ENCODE assay signal across 25 mouse cellular contexts in the genomic region with DNA sequence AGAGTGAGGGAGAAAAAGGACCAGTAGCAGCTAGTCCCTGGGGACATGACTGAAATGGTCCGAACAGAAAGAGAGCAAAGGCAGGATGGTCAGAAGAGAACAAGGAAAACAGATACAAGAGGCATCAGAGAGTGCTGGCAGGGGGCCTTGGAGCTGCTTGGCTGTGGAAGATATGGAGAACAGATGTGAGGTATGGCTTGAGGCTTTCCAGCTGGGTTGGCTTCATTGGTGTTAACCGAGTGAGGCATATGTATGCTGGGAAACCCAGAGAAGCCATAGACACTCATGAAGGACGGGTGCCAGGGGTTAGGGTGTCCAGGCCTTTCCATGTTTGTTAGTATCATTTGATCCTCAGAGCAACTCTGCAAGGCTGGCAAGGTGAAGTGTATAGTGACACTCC.
A peak's percentile ranks its signal among the peaks of the same experiment; 100 is the strongest.
DNase-seq lines count a peak whose midpoint lies in the region; ATAC-seq and TF ChIP-seq lines count a peak whose summit lies in the region.
"Had no signal": no experiment of that assay in that cellular context is flagged by ENCODE, and none has a peak within 500 bp of the region (broad histone marks: within the 10 kb centered on the region; RNA-seq: fewer than 3 reads in every experiment).

No protein-coding gene starts in this region.

- H3K4me2 ChIP-seq in embryonic facial prominence, embryonic 14.5 days (ENCODE audit: low read depth, low read length) = no peak overlapping the region
- H3K4me2 ChIP-seq in hindbrain, embryonic 14.5 days (replicated peaks) = no peak overlapping the region
- H3K4me2 ChIP-seq in hindbrain, embryonic 11.5 days (replicated peaks; ENCODE audit: low read depth, low read length) = no peak overlapping the region
- no peak overlapping the region for H3K4me2 ChIP-seq in lung, embryonic 14.5 days
- H3K4me2 ChIP-seq: embryonic facial prominence, embryonic 12.5 days; forebrain, embryonic 12.5 days; heart, embryonic 11.5 days; heart, embryonic 15.5 days had no signal

- H3K9ac ChIP-seq in embryonic facial prominence, embryonic 14.5 days (ENCODE audit: low read depth, low read length) = no peak overlapping the region
- H3K9ac ChIP-seq in hindbrain, embryonic 14.5 days = no peak overlapping the region
- H3K9ac ChIP-seq in hindbrain, embryonic 11.5 days (ENCODE audit: low read depth, low read length) = no peak overlapping the region
- H3K9ac ChIP-seq in lung, embryonic 14.5 days = no peak overlapping the region
- H3K9ac ChIP-seq: embryonic facial prominence, embryonic 12.5 days; forebrain, embryonic 12.5 days; heart, embryonic 15.5 days had no signal

- H3K27me3 ChIP-seq in embryonic facial prominence, embryonic 14.5 days (replicated peaks; ENCODE audit: control insufficient read depth, insufficient read depth, low read length) = no peaks in the 10 kb centered on the region
- no peaks in the 10 kb centered on the region for H3K27me3 ChIP-seq in embryonic facial prominence, embryonic 10.5 days (replicated peaks; ENCODE audit: low read depth, poor library complexity, severe bottlenecking)
- no peaks in the 10 kb centered on the region for H3K27me3 ChIP-seq in hindbrain, embryonic 14.5 days (ENCODE audit: control insufficient read depth, insufficient read depth, low read length)
- H3K27me3 ChIP-seq in hindbrain, embryonic 11.5 days (ENCODE audit: control insufficient read depth, insufficient read depth, low read length) = no peaks in the 10 kb centered on the region
- no peaks in the 10 kb centered on the region for H3K27me3 ChIP-seq in lung, embryonic 14.5 days (ENCODE audit: insufficient read depth, low read length)
- H3K27me3 ChIP-seq: embryonic facial prominence, embryonic 12.5 days; forebrain, embryonic 12.5 days; heart, embryonic 15.5 days had no signal

- WGBS in embryonic facial prominence, embryonic 14.5 days = 66% methylated on average over 3 of the region's 3 CpGs
- WGBS in embryonic facial prominence, embryonic 10.5 days = 81% methylated on average over 3 of the region's 3 CpGs
- WGBS in hindbrain, embryonic 14.5 days = 77% methylated on average over 3 of the region's 3 CpGs
- WGBS in hindbrain, embryonic 11.5 days = 79% methylated on average over 3 of the region's 3 CpGs
- WGBS in lung, embryonic 14.5 days = 60% methylated on average over 3 of the region's 3 CpGs

- H3K9me3 ChIP-seq in embryonic facial prominence, embryonic 14.5 days (ENCODE audit: control insufficient read depth, low read length) = no peaks in the 10 kb centered on the region
- H3K9me3 ChIP-seq in embryonic facial prominence, embryonic 10.5 days = no peaks in the 10 kb centered on the region
- H3K9me3 ChIP-seq in hindbrain, embryonic 14.5 days (ENCODE audit: control insufficient read depth, low read length) = no peaks in the 10 kb centered on the region
- no peaks in the 10 kb centered on the region for H3K9me3 ChIP-seq in hindbrain, embryonic 11.5 days (ENCODE audit: control insufficient read depth, low read length)
- no peaks in the 10 kb centered on the region for H3K9me3 ChIP-seq in lung, embryonic 14.5 days (ENCODE audit: low read depth, low read length)
- H3K9me3 ChIP-seq: embryonic facial prominence, embryonic 12.5 days; forebrain, embryonic 12.5 days; heart, embryonic 15.5 days; hindbrain, embryonic 10.5 days had no signal

- no peak overlapping the region for H3K27ac ChIP-seq in embryonic facial prominence, embryonic 14.5 days (replicated peaks; ENCODE audit: low read depth, low read length)
- no peak overlapping the region for H3K27ac ChIP-seq in embryonic facial prominence, embryonic 10.5 days (replicated peaks)
- no peak overlapping the region for H3K27ac ChIP-seq in hindbrain, embryonic 14.5 days
- H3K27ac ChIP-seq in hindbrain, embryonic 11.5 days (ENCODE audit: low read depth, low read length) = no peak overlapping the region
- H3K27ac ChIP-seq in lung, embryonic 14.5 days (ENCODE audit: low read depth) = no peak overlapping the region
- H3K27ac ChIP-seq: embryonic facial prominence, embryonic 12.5 days; forebrain, embryonic 12.5 days; heart, adult 2 months; heart, embryonic 15.5 days; hindbrain, embryonic 10.5 days had no signal

- DNase-seq in embryonic facial prominence, embryonic 14.5 days (ENCODE audit: low spot score) = peak; percentile 8
- DNase-seq in embryonic facial prominence, embryonic 10.5 days (ENCODE audit: low spot score) = no peak
- DNase-seq in hindbrain, embryonic 14.5 days (ENCODE audit: low spot score) = no peak
- DNase-seq in hindbrain, embryonic 11.5 days (ENCODE audit: low spot score) = no peak
- peak; percentile 72 for DNase-seq in lung, embryonic 14.5 days
- DNase-seq in lung, adult 18-20 months = no peak
- peak; percentile 7 to 62 for DNase-seq in lung, postnatal 4 days
- no peak for DNase-seq in lung, postnatal 25 days (ENCODE audit: low spot score)
- DNase-seq: adrenal gland, adult 8-10 months; adrenal gland, postnatal 36 days; B cell, adult 2 months; cerebellum, adult 11 months; cerebellum, adult 8-10 months; cerebellum, postnatal 14 days; embryo, embryonic 11 days; gastrocnemius, postnatal 10 days; heart, adult 2 months had no signal

- no peak overlapping the region for H3K4me3 ChIP-seq in embryonic facial prominence, embryonic 14.5 days (ENCODE audit: low read depth, low read length)
- H3K4me3 ChIP-seq in embryonic facial prominence, embryonic 10.5 days = no peak overlapping the region
- H3K4me3 ChIP-seq in hindbrain, embryonic 14.5 days (replicated peaks; ENCODE audit: low read length) = no peak overlapping the region
- no peak overlapping the region for H3K4me3 ChIP-seq in hindbrain, embryonic 11.5 days (ENCODE audit: low read depth, low read length)
- H3K4me3 ChIP-seq in lung, embryonic 14.5 days (ENCODE audit: low read depth, low read length) = no peak overlapping the region
- H3K4me3 ChIP-seq: embryonic facial prominence, embryonic 12.5 days; forebrain, embryonic 12.5 days; heart, adult 2 months; heart, embryonic 15.5 days; hindbrain, embryonic 10.5 days had no signal

- no peaks in the 10 kb centered on the region for H3K4me1 ChIP-seq in embryonic facial prominence, embryonic 14.5 days (ENCODE audit: control insufficient read depth, insufficient read depth, low read length)
- no peaks in the 10 kb centered on the region for H3K4me1 ChIP-seq in embryonic facial prominence, embryonic 10.5 days
- H3K4me1 ChIP-seq in hindbrain, embryonic 14.5 days (replicated peaks; ENCODE audit: control insufficient read depth, insufficient read depth, low read length) = no peaks in the 10 kb centered on the region
- H3K4me1 ChIP-seq in hindbrain, embryonic 11.5 days (replicated peaks; ENCODE audit: control insufficient read depth, insufficient read depth, low read length) = no peaks in the 10 kb centered on the region
- H3K4me1 ChIP-seq in lung, embryonic 14.5 days (ENCODE audit: insufficient read depth) = no peaks in the 10 kb centered on the region
- H3K4me1 ChIP-seq: embryonic facial prominence, embryonic 12.5 days; forebrain, embryonic 12.5 days; heart, embryonic 15.5 days; hindbrain, embryonic 10.5 days had no signal

- TF ChIP-seq CTCF in lung, embryonic 14.5 days (IDR thresholded peaks at IDR 0.05; ENCODE audit: low read depth) = no peak

- no peak for ATAC-seq in embryonic facial prominence, embryonic 14.5 days (ENCODE audit: low read depth)
- ATAC-seq in hindbrain, embryonic 14.5 days (ENCODE audit: low FRiP score) = peak; percentile 47; the same call in 1 of the 2 replicates
- no peak for ATAC-seq in hindbrain, embryonic 11.5 days (ENCODE audit: low FRiP score)
- peak; percentile 49; the same call in 1 of the 2 replicates for ATAC-seq in lung, embryonic 14.5 days (ENCODE audit: insufficient read depth)
- ATAC-seq: CD4-positive, CD25-positive, alpha-beta regulatory T cell, adult 4 months; hindbrain, embryonic 16.5 days had no signal

- H3K36me3 ChIP-seq in embryonic facial prominence, embryonic 14.5 days (ENCODE audit: control insufficient read depth, insufficient read depth, low read length) = no peaks in the 10 kb centered on the region
- no peaks in the 10 kb centered on the region for H3K36me3 ChIP-seq in embryonic facial prominence, embryonic 10.5 days (replicated peaks)
- H3K36me3 ChIP-seq in hindbrain, embryonic 14.5 days (replicated peaks; ENCODE audit: control insufficient read depth, insufficient read depth) = no peaks in the 10 kb centered on the region
- no peaks in the 10 kb centered on the region for H3K36me3 ChIP-seq in hindbrain, embryonic 11.5 days (ENCODE audit: control insufficient read depth, insufficient read depth, low read length)
- no peaks in the 10 kb centered on the region for H3K36me3 ChIP-seq in lung, embryonic 14.5 days (ENCODE audit: insufficient read depth)
- H3K36me3 ChIP-seq: embryonic facial prominence, embryonic 12.5 days; forebrain, embryonic 12.5 days; G1E; heart, embryonic 15.5 days; hindbrain, embryonic 10.5 days had no signal

Comparison
In these comparisons a context has a peak if more than half of its experiments do, and no peak if none do; other contexts are left out.
1. ATAC-seq: peak in hindbrain, embryonic 14.5 days (single experiment) and lung, embryonic 14.5 days (single experiment); none in embryonic facial prominence, embryonic 14.5 days (single experiment) and hindbrain, embryonic 11.5 days (single experiment).
2. DNase-seq: peak in embryonic facial prominence, embryonic 14.5 days (single experiment), lung, embryonic 14.5 days (single experiment) and lung, postnatal 4 days (2 of 2); none in embryonic facial prominence, embryonic 10.5 days (single experiment), hindbrain, embryonic 14.5 days (single experiment), hindbrain, embryonic 11.5 days (single experiment), lung, adult 18-20 months (0 of 2) and lung, postnatal 25 days (single experiment).